Mouse (Mus musculus) kidney, adult 8-10 months (tissue): Measurements from ENCODE around the gene Ssbp3.
A peak's percentile ranks its signal among the peaks of the same experiment; 100 is the strongest.

Experiments used
- DNase-seq, 2 experiments: peaks; one replicate each; pipeline ENCODE4 v3.0.0; 2022

Gene Ssbp3

DNA sequence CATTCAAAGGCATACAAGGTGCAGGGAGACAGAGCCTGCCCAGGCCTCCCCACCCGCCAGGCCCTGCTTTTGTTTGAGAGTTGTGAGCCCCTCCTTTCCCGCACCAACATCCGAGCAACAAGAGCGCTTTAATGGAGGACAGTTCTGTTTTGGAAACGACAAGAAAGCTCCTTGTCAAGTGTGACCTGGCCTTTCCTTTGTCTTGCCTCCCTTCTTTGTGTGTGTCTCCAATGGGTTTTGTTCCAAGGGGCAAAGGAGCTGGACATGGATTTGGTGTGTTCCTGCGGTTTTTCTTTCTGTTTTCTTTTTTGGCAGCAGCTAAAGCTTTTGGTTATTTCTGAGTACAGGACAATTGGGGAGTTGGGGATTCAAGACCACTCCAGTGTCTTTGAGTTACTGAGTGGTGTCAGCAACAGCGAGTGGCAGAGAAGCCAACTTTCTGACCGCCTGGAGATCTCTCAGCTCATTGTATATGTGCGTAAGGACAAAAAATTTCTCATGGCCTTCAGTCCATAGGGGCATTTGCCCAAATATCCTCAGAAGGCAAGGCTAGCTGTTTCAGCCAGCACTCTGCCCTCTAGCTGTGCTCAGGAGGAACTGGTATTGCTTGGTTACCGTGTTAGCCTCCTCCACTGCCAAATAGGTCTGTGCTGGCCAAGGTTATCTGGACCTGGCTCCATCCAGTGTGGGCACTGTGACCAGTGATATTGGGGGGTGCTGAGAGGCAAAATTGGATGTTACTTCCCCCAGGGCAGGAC, 78.9 kb downstream of the Ssbp3 start:
- no peak for DNase-seq

GRCm38 (mm10) chr4:106993053-106993452, 82.6 kb downstream of the Ssbp3 start:
- DNase-seq: no peak

GRCm38 (mm10) chr4:106994252-106994651, 83.8 kb downstream of the Ssbp3 start:
- DNase-seq: no peak

DNA sequence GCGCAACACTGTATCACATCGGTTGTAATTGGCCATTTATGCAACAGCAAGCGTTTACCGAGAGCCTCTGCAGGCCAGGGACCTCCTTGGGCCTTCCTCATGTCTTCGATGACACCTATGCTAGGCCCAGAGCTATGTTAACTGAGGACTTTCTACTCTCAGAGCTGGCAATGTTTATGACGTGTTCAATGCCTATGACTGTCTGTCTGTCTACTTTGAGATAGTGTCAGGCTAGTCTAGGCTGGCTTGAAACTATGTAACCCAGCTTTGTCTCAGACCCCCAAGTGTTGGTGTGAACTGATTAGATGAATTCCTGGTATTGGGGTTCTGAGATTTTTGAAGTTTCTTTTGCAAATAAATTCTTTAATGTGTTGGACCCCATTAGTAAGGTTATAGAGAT, 84.6 kb downstream of the Ssbp3 start:
- no peak for DNase-seq

- DNase-seq: no peak
Observed at GRCm38 (mm10) chr4:106995513-106995912, 85.0 kb downstream of the Ssbp3 start.

GRCm38 (mm10) chr4:106996305-106997076, 86.0 kb downstream of the Ssbp3 start:
- DNase-seq: no peak

DNA sequence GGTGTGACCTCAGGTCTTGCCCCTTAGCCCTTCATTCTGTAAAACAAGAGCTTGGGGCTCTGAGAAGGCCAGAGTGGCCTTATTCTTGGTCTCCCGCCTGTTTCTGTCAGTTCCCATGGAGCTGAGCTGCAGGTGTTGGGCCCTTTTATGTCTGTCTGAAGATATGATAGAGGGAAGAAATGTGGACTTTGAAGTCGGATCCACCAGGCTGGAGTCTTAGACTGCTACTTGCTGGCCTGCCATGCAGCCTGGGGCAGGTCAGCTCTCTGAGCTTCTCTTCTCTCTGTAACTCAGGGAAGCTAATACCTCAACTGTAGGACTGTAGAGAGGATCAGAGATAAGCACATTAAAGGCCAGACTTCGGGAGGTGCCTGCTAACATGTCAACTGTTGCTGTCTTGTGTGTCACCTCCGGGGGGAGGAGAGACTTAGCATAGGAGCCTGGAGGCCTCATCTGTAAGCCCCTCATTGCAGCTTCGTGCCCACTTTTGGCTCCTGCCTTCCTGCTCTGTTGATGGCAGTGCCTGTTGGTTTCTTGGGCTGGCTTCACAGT, 90.8 kb downstream of the Ssbp3 start:
- no peak for DNase-seq

DNA sequence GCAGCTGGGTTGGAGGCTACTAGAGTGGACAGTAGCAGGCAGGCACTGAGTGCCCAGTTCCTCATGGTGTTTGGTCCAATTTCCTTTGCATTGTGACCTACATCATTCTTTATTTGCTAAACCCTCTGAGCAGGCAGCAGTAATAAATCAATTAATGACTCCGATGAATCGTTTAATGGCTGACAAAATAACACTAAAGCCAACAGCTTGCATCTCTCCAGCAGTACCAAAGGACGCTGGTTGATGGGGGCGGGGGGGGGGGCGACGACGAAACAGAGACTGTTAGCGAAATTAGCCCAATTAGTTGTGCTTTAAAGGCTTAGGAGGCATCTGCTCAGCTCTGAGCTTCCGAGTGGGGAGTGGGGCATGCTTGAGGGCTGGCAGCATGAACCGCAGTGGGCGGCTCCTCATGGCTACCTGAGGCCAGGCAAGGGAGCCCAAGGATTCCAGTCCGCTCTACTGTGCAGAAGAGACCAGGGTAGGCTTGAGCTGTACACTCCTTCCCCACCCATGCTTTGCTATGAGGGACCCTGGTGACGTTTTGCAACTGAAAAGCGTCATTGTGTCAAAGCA, 91.5 kb downstream of the Ssbp3 start:
- no peak for DNase-seq

GRCm38 (mm10) chr4:107002517-107003165, 92.1 kb downstream of the Ssbp3 start:
- DNase-seq: no peak

GRCm38 (mm10) chr4:107003199-107003598, 92.7 kb downstream of the Ssbp3 start:
- no peak for DNase-seq

DNA sequence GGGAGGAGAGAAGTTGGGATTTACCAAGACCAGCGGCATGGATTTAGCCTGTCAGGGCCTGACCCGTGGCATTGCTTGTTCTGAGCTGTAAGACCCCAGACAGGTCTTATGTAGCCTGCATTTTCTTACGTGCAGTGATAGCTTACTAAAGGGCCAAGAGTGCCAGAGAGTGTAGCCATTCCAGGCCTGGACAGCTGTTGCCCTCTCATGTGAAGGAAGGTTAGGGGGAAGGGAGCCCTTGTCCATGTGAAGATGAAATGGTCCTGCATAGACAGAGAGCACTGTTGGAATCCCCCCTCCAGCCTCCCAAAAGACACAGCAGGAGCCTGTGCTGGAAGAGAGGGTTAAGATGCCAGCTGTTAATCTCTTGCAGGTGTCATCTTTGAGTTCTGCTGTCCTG, 93.3 kb downstream of the Ssbp3 start:
- no peak for DNase-seq

GRCm38 (mm10) chr4:107004346-107004745, 93.8 kb downstream of the Ssbp3 start:
- DNase-seq: no peak

- no peak for DNase-seq
Observed at GRCm38 (mm10) chr4:107005166-107005565, 94.7 kb downstream of the Ssbp3 start.

- DNase-seq: peak; percentile 90 to 91
Observed at GRCm38 (mm10) chr4:107006229-107006628, 95.7 kb downstream of the Ssbp3 start.

GRCm38 (mm10) chr4:107006807-107007206, 96.3 kb downstream of the Ssbp3 start:
- no peak for DNase-seq

GRCm38 (mm10) chr4:107007359-107007758, 96.9 kb downstream of the Ssbp3 start:
- DNase-seq: no peak

GRCm38 (mm10) chr4:107008161-107008560, 97.7 kb downstream of the Ssbp3 start:
- no peak for DNase-seq

- no peak for DNase-seq
Observed at GRCm38 (mm10) chr4:107009548-107009947, 99.0 kb downstream of the Ssbp3 start.

- no peak for DNase-seq
Observed at GRCm38 (mm10) chr4:107011325-107012004, 101.0 kb downstream of the Ssbp3 start.

- no peak for DNase-seq
Observed at GRCm38 (mm10) chr4:107012005-107012478, 101.5 kb downstream of the Ssbp3 start.

GRCm38 (mm10) chr4:107012574-107012973, 102.1 kb downstream of the Ssbp3 start:
- DNase-seq: no peak

GRCm38 (mm10) chr4:107013119-107013816, 102.8 kb downstream of the Ssbp3 start:
- peak; percentile 69 to 74 for DNase-seq
